Mouse (Mus musculus) olfactory bulb, adult 2 months (tissue): ENCODE results near the gene AC109138.7. TPM values are rescaled to one million over a fixed set of nuclear protein-coding genes. Genes with fewer than 3 reads are reported as not detected.

Experiments
- H3K27ac ChIP-seq: fragments of 200-500 bp; 2 replicates; pipeline ENCODE4 v1.5.1; 2012; ENCODE audit warnings: low read depth, low read length; ENCODE audit not compliant: insufficient read depth
- H3K4me1 ChIP-seq: fragments of 200-500 bp; 2 replicates; pipeline ENCODE4 v1.6.1; 2012; ENCODE audit warnings: low read length; ENCODE audit not compliant: control insufficient read depth, insufficient read depth
- H3K4me3 ChIP-seq: fragments of 200-500 bp; 2 replicates; pipeline ENCODE4 v1.5.1; 2012; ENCODE audit warnings: mild to moderate bottlenecking, low read depth, low read length, moderate library complexity; ENCODE audit not compliant: insufficient read depth
- CTCF ChIP-seq: fragments of 200-500 bp; IDR thresholded peaks from 2 replicates; pipeline ENCODE4 v1.5.1; 2012; ENCODE audit warnings: low read depth, mild to moderate bottlenecking, low read length, moderate library complexity; ENCODE audit not compliant: insufficient read depth
- POLR2A ChIP-seq: fragments of 200-500 bp; IDR thresholded peaks from 2 replicates; pipeline ENCODE4 v1.6.1; 2012; ENCODE audit warnings: mild to moderate bottlenecking, low read depth, low read length, moderate library complexity; ENCODE audit not compliant: insufficient read depth
- WGBS: fragments of 180-500 bp; shearing (Covaris S2); methylation state at CpG from one replicate; pipeline ENCODE4 v1.1.7; 2018; 5-methylcytosine and 5-hydroxymethylcytosine counted together
- polyA plus RNA-seq: library from polyadenylated mRNA; stranded (reverse); fragments of >200 nt; gene quantifications from 2 replicates; pipeline ENCODE4 v1.2.4, GENCODE M21; 2012; ENCODE audit warnings: low replicate concordance; ENCODE audit not compliant: missing spikeins, insufficient read depth, insufficient read length

The AC109138.7 gene
- polyA plus RNA-seq, 1 experiment, result not detected

GRCm38 (mm10) chr19:4215451-4215840 is 1.3 kb downstream of the AC109138.7 start:
- H3K27ac ChIP-seq, result no peak overlapping the region
- 6% methylated on average over 21 of the region's 21 CpGs for WGBS
- peaks cover 28% of the 10 kb centered on the region for H3K4me1 ChIP-seq
- TF ChIP-seq CTCF, result no peak
- no peak for TF ChIP-seq POLR2A
- 0 out of 2 replicates have a peak overlapping the region, but pooled peaks have one; percentile 49 for H3K4me3 ChIP-seq

- WGBS, result 33% methylated on average over 14 of the region's 14 CpGs
- Histone ChIP-seq H3K4me3 (no peak overlapping the region), H3K27ac (no peak overlapping the region), H3K4me1 (peaks cover 33% of the 10 kb centered on the region)
- no peak for TF ChIP-seq CTCF
- TF ChIP-seq POLR2A, result no peak
Measured at GRCm38 (mm10) chr19:4216041-4216685, 2.0 kb downstream of the AC109138.7 start.

DNA sequence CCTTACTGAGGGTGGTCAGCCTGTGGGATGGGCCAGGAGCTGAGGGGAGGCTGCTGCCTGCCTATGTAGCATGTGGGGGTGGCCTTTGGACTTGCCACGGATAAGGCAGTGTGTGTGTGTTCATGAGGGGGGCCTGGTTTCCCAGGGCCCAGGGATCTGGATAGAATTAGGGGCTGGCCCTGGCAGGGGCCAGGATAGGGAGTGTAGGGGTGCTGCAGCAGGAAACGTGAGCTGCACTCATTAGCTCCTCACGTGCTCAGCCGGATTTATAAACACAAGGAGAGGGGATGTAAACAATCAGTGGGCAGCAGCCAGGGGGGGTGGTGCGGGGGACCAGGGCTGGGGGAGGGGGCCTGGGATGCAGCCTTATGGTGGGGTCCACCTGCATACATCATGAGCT is 3.0 kb downstream of the AC109138.7 start:
- Histone ChIP-seq H3K4me3 (no peak overlapping the region), H3K27ac (no peak overlapping the region), H3K4me1 (peaks cover 33% of the 10 kb centered on the region)
- TF ChIP-seq POLR2A (no peak), CTCF (no peak)
- WGBS, result 40% methylated on average over 5 of the region's 5 CpGs

DNA sequence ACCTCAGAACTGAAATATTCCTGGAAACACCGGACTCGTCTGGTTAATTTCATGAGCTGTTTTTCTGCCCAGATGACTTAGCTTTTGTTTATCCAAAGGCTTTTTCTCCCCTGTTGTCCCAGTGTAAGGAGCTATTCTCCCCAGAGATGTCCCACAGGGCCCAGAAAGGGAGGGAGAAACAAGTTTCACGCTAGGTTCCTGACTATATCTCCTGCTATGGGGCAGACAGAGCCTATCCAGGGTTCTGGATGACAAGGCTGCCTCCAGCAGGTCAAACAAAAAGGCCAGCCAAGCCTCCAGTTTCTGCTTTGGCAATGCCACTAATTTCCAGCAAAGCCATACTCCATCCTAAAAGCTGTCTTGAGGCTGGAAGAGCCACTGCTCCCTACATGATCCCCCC is 3.7 kb downstream of the AC109138.7 start:
- Histone ChIP-seq H3K27ac (no peak overlapping the region), H3K4me3 (no peak overlapping the region), H3K4me1 (peaks cover 33% of the 10 kb centered on the region)
- 69% methylated on average over 3 of the region's 3 CpGs for WGBS
- no peak for TF ChIP-seq CTCF
- no peak for TF ChIP-seq POLR2A

GRCm38 (mm10) chr19:4218293-4218692 is 4.1 kb downstream of the AC109138.7 start:
- WGBS, result 90% methylated on average over 11 of the region's 11 CpGs
- no peak overlapping the region for H3K27ac ChIP-seq
- TF ChIP-seq CTCF (no peak), POLR2A (no peak)

GRCm38 (mm10) chr19:4218784-4219183 is 4.6 kb downstream of the AC109138.7 start:
- Histone ChIP-seq H3K4me1 (peaks cover 25% of the 10 kb centered on the region), H3K4me3 (no peak overlapping the region), H3K27ac (no peak overlapping the region)
- no peak for TF ChIP-seq POLR2A
- no peak for TF ChIP-seq CTCF
- 93% methylated on average over 1 of the region's 1 CpGs for WGBS

More at GRCm38 (mm10) chr19:4218293-4218692, 4.1 kb downstream of the AC109138.7 start:
- H3K4me1 ChIP-seq, result peaks cover 30% of the 10 kb centered on the region
- H3K4me3 ChIP-seq, result no peak overlapping the region

- no peak for TF ChIP-seq CTCF
- TF ChIP-seq POLR2A, result no peak
- WGBS, result 90% methylated on average over 6 of the region's 6 CpGs
Measured at GRCm38 (mm10) chr19:4219943-4220342, 5.8 kb downstream of the AC109138.7 start.

DNA sequence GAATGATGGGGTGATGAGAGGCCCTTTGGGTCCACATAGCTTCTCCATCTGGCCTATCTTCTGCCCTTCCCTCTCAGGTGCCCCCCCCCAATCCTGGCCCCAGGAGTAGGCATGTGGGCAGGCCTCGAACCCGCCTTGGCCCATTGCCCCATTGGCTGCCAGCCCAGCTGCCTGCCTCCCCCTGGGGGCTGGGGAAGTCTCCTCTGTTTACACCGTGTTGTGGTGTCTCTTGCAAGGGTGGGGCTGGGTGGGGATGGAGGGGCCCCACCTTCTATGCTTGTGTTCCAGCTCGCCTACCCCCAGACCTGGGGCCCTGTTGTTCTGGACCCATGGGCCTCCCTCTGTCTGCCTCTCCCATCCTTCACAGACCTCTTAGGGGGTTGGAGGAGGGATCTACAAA is 6.3 kb downstream of the AC109138.7 start:
- Histone ChIP-seq H3K4me1 (peaks cover 10% of the 10 kb centered on the region), H3K27ac (no peak overlapping the region), H3K4me3 (no peak overlapping the region)
- WGBS, result 44% methylated on average over 4 of the region's 4 CpGs
- TF ChIP-seq POLR2A (no peak), CTCF (no peak)

More at GRCm38 (mm10) chr19:4219943-4220342, 5.8 kb downstream of the AC109138.7 start:
- H3K27ac ChIP-seq, result no peak overlapping the region
- no peak overlapping the region for H3K4me3 ChIP-seq
- peaks cover 13% of the 10 kb centered on the region for H3K4me1 ChIP-seq

- TF ChIP-seq POLR2A, result no peak
- no peak for TF ChIP-seq CTCF
- no peak overlapping the region for H3K27ac ChIP-seq
- no peak overlapping the region for H3K4me3 ChIP-seq
- H3K4me1 ChIP-seq, result peaks cover 7% of the 10 kb centered on the region
- WGBS, result 50% methylated on average over 14 of the region's 14 CpGs
Measured at GRCm38 (mm10) chr19:4220957-4221743, 7.0 kb downstream of the AC109138.7 start.
